Mouse (Mus musculus): ENCODE results near the gene Ppp6r3. TPM values are rescaled to one million over a fixed set of nuclear protein-coding genes. Genes with fewer than 3 reads are reported as not detected.
A peak's percentile ranks its signal among the peaks of the same experiment; 100 is the strongest.

Gene Ppp6r3
- total and polyA plus RNA-seq, 2 experiments from 2014 or later, result 28.6 to 110 TPM

DNA sequence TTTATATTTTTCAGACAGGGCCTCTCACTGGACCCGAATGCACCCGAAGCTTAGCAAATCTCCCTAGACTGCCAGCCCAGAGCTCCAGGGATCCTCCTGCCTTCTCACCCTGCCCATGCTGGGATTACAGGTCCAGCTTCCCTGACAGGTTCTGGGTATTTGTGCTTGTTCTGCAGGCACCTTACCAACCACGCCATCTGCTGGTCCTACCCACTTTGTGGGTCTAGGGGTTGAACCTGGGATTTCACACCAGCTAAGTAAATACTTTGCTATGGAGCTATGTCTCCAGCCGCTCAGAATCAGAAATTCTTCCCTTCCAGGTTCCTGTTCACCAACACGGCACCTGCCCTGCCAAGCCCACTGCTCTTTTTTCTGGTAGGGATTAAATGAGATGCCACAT, 137.6 kb downstream of the Ppp6r3 start:
- Histone ChIP-seq H3K9ac (no peak overlapping the region), H3K9me3 (ENCODE audit: low read length) (no peaks in the 10 kb centered on the region), H3K27me3 (ENCODE audit: insufficient read depth, low read length) (no peaks in the 10 kb centered on the region), H3K27ac (ENCODE audit: low read depth, low read length) (no peak overlapping the region), H3K36me3 (ENCODE audit: insufficient read depth) (no peaks in the 10 kb centered on the region), H3K4me1 (ENCODE audit: insufficient read depth) (no peaks in the 10 kb centered on the region), H3K4me3 (ENCODE audit: low read depth, low read length) (no peak overlapping the region), H3K4me2 (ENCODE audit: low read depth) (no peak overlapping the region)
- no peak for TF ChIP-seq CTCF (IDR thresholded peaks at IDR 0.05; ENCODE audit: low read depth)
- ATAC-seq, result no peak
- DNase-seq, result no peak
- 68% methylated on average over 5 of the region's 5 CpGs for WGBS

DNA sequence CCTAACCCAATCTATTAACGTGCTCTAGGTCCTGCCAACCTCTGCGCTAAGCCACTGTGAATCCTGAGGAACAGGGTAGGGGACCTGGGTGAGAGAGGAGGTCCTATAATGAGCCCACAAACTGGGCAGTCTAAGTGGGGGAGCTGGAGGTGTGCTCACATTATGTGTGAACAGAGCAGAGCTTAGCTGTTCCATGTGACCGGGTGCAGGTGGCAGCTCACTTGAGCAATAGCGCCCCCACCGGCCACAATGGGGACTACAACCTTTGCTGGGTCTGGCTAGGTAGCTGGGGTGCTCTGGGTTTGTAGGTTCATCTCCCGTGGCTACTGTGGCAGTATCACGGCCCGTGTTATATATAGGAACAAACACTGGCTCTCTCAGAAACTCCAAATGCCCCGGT, 138.7 kb downstream of the Ppp6r3 start:
- Histone ChIP-seq H3K27ac (ENCODE audit: low read depth, low read length) (no peak overlapping the region), H3K4me2 (ENCODE audit: low read depth) (no peak overlapping the region), H3K4me1 (ENCODE audit: insufficient read depth) (no peaks in the 10 kb centered on the region), H3K27me3 (ENCODE audit: insufficient read depth, low read length) (no peaks in the 10 kb centered on the region), H3K9ac (no peak overlapping the region), H3K36me3 (ENCODE audit: insufficient read depth) (no peaks in the 10 kb centered on the region), H3K9me3 (ENCODE audit: low read length) (no peaks in the 10 kb centered on the region), H3K4me3 (ENCODE audit: low read depth, low read length) (no peak overlapping the region)
- TF ChIP-seq CTCF (IDR thresholded peaks at IDR 0.05; ENCODE audit: low read depth), result peak; percentile 39
- DNase-seq (no peak), ATAC-seq (no peak)
- 58% methylated on average over 9 of the region's 9 CpGs for WGBS

DNA sequence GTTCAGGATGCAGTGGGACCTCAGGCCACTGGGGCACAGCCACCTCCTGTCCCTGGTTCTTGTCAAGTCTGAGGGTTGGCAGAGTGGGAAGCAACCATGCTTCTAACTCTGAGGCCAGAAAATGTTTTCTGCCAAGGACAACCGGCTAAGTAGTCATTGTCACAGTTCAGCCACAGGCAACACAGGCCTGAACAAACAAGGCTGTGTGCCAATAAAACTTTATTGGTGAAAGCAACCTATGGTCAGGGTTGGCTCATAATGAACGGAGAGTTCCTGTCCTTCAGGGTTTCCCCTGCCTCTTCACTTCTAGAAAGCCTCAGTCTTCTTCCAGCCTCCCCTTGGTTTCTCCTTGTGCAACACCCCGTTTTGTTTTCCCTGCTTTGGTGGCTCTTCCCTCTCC, 139.7 kb downstream of the Ppp6r3 start:
- Histone ChIP-seq H3K9me3 (ENCODE audit: low read length) (no peaks in the 10 kb centered on the region), H3K27me3 (ENCODE audit: insufficient read depth, low read length) (no peaks in the 10 kb centered on the region), H3K4me3 (ENCODE audit: low read depth, low read length) (no peak overlapping the region), H3K36me3 (ENCODE audit: insufficient read depth) (no peaks in the 10 kb centered on the region), H3K9ac (no peak overlapping the region), H3K4me2 (ENCODE audit: low read depth) (no peak overlapping the region), H3K4me1 (ENCODE audit: insufficient read depth) (no peaks in the 10 kb centered on the region), H3K27ac (ENCODE audit: low read depth, low read length) (no peak overlapping the region)
- 78% methylated on average over 3 of the region's 3 CpGs for WGBS
- DNase-seq (no peak), ATAC-seq (no peak)
- TF ChIP-seq CTCF (IDR thresholded peaks at IDR 0.05; ENCODE audit: low read depth), result no peak

DNA sequence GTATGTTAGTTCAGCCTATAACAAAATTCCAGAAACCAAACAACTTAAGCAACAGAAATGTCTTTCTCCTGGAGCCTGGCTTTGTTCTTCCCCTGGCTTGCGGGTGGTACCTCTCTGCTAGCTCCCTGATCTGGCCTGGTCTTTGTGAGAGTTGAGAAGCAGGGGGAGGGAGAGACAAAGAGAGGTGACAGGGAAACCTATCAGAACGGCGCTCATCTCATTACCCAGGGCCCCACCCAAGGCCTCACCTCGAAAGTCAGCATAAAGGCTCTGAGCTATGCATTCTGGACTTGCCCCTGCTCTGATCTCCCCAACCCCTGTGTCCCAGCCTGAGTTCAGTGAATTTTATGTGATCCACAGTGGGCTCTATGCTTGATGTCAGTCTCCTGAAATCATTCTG, 140.9 kb downstream of the Ppp6r3 start:
- ATAC-seq (no peak), DNase-seq (no peak)
- H3K4me2 ChIP-seq (ENCODE audit: low read depth), result no peak overlapping the region
- H3K9ac ChIP-seq, result no peak overlapping the region
- H3K4me1 ChIP-seq (ENCODE audit: insufficient read depth), result no peaks in the 10 kb centered on the region
- no peak overlapping the region for H3K27ac ChIP-seq (ENCODE audit: low read depth, low read length)
- TF ChIP-seq CTCF (IDR thresholded peaks at IDR 0.05; ENCODE audit: low read depth), result no peak
- H3K36me3 ChIP-seq (ENCODE audit: insufficient read depth), result no peaks in the 10 kb centered on the region
- WGBS, result 36% methylated on average over 4 of the region's 4 CpGs
- H3K9me3 ChIP-seq (ENCODE audit: low read length), result no peaks in the 10 kb centered on the region
- H3K4me3 ChIP-seq (ENCODE audit: low read depth, low read length), result no peak overlapping the region
- H3K27me3 ChIP-seq (ENCODE audit: insufficient read depth, low read length), result no peaks in the 10 kb centered on the region

DNA sequence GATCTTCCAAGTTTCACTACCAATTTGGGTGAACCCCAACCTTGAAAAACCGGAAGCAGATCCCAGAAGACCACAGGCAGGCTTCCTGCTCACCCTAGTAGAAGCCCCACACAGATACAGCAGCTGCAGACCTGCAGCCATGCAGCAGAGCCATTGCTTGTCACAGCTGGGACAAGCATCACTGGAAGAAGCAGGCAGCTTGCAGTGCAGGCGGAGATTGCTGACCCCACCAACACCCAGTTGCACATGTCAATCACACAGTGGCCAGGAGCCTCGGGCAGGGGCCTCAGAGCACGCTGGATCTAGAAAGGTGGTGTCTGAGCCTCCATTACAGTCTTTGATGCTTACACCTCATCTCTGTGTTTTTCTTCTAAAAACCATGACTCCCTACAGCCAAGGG, 141.4 kb downstream of the Ppp6r3 start:
- H3K9me3 ChIP-seq (ENCODE audit: low read length), result no peaks in the 10 kb centered on the region
- no peaks in the 10 kb centered on the region for H3K4me1 ChIP-seq (ENCODE audit: insufficient read depth)
- H3K27me3 ChIP-seq (ENCODE audit: insufficient read depth, low read length), result no peaks in the 10 kb centered on the region
- no peak overlapping the region for H3K4me3 ChIP-seq (ENCODE audit: low read depth, low read length)
- H3K27ac ChIP-seq (ENCODE audit: low read depth, low read length), result no peak overlapping the region
- H3K36me3 ChIP-seq (ENCODE audit: insufficient read depth), result no peaks in the 10 kb centered on the region
- no peak overlapping the region for H3K4me2 ChIP-seq (ENCODE audit: low read depth)
- H3K9ac ChIP-seq, result no peak overlapping the region
- DNase-seq (no peak), ATAC-seq (no peak)
- WGBS, result 40% methylated on average over 4 of the region's 4 CpGs
- no peak for TF ChIP-seq CTCF (IDR thresholded peaks at IDR 0.05; ENCODE audit: low read depth)

- Histone ChIP-seq H3K4me3 (ENCODE audit: low read depth, low read length) (no peak overlapping the region), H3K27ac (ENCODE audit: low read depth, low read length) (no peak overlapping the region), H3K4me1 (ENCODE audit: insufficient read depth) (no peaks in the 10 kb centered on the region), H3K9ac (no peak overlapping the region), H3K27me3 (ENCODE audit: insufficient read depth, low read length) (no peaks in the 10 kb centered on the region), H3K9me3 (ENCODE audit: low read length) (no peaks in the 10 kb centered on the region), H3K4me2 (ENCODE audit: low read depth) (no peak overlapping the region), H3K36me3 (ENCODE audit: insufficient read depth) (no peaks in the 10 kb centered on the region)
- no peak for DNase-seq
- ATAC-seq, result no peak
- 93% methylated on average over 1 of the region's 2 CpGs for WGBS
- TF ChIP-seq CTCF (IDR thresholded peaks at IDR 0.05; ENCODE audit: low read depth), result no peak
Observed at GRCm38 (mm10) chr19:3431969-3432368, 143.6 kb downstream of the Ppp6r3 start.

DNA sequence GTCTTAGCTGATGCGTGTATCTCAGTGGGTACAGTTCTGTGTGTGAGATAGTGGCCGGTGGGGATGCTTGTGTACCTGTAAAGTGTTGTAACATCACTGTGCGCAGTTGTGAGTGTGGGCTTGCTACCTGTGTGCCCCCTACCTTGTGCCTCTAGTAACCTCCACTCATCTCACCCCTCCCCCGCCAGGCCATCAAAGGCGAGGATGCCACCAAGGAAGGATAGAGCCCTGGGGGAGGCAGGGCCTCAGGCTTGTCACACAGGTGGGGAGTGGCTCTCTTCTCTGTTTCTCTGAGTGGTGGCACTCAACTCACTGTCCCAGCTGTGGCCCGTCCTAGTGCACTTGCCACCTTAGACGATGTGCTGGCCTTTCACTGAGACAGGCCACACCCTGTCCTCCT, 144.5 kb downstream of the Ppp6r3 start:
- no peak for TF ChIP-seq CTCF (IDR thresholded peaks at IDR 0.05; ENCODE audit: low read depth)
- ATAC-seq (no peak), DNase-seq (no peak)
- no peaks in the 10 kb centered on the region for H3K9me3 ChIP-seq (ENCODE audit: low read length)
- 82% methylated on average over 7 of the region's 7 CpGs for WGBS
- no peaks in the 10 kb centered on the region for H3K36me3 ChIP-seq (ENCODE audit: insufficient read depth)
- H3K4me3 ChIP-seq (ENCODE audit: low read depth, low read length), result no peak overlapping the region
- H3K27me3 ChIP-seq (ENCODE audit: insufficient read depth, low read length), result no peaks in the 10 kb centered on the region
- H3K9ac ChIP-seq, result no peak overlapping the region
- H3K4me1 ChIP-seq (ENCODE audit: insufficient read depth), result no peaks in the 10 kb centered on the region
- no peak overlapping the region for H3K4me2 ChIP-seq (ENCODE audit: low read depth)
- no peak overlapping the region for H3K27ac ChIP-seq (ENCODE audit: low read depth, low read length)

All from forebrain, postnatal 0 days (tissue).